Mouse (Mus musculus): ENCODE results near the gene Tcp11l2. TPM values are rescaled to one million over a fixed set of nuclear protein-coding genes. Genes with fewer than 3 reads are reported as not detected.
A peak's percentile ranks its signal among the peaks of the same experiment; 100 is the strongest.

Tcp11l2 gene
- polyA plus RNA-seq, 1 experiment from 2014 or later = 22.1 TPM

DNA sequence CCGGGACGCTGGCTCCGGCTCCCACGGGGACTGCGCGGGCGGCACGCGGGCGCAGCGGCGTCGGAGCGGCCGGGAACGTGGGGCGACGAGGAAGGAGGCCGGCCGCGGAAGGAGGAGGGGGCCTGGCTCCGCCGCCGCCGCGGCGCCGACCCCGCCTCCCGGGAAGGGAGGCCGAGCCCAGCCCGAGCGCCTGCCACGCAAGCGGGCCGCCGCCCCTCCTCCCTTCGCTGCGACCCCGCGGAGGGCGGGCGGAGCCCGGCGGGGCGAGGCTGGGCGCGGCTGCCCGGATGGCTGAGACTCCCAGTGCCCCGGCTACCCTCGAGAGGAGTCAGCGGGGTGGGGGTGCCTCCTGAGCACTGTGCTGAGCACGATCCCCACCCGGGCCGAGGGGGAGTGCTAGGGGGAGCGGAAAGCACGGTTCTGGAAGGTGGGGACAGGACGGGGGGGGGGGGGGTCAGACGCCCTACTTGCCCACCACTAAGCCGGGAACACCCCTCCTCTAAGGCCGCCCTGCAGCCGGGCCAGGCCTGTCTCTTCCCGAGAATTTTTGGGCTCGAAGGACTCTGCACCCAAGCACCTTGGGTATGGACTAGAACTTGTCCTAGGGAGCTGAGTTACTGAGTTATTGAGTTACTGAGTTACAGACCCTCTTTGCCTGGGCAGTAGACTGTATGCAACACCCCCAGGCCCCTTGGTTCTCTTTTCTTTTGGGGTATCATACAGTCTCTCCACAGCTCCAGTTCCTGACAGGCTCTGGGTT, 42.3 kb upstream of the Tcp11l2 start, which contains the start of gene Ckap4:
Ckap4 (minus strand) TSS at position 151 of the 760 bp plus-strand sequence.
- under 1% methylated on average over 40 of the region's 64 CpGs for WGBS

DNA sequence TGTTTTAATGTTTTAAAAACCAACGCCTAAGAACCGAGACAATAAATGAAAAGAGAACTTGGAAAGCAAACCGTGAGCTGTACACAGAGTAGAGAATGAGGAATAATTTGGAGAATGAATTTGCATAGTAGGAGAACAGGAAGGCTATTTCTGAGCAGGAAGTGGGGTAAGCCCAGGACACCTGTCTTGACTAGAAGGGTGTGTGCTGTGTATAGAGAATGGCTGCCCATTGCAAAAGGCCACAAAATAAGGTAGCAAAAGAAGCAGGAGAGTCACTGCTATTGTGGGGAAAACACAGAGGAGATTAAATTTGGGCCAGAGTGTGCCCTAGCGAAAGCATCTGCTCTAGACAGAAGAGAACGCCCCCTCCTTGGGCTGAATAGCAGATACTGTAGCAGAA, 41.0 kb upstream of the Tcp11l2 start:
- no peak for ATAC-seq (ENCODE audit: low FRiP score, low TSS enrichment)

More for the DNA sequence above, 42.3 kb upstream of the Tcp11l2 start, which contains the start of gene Ckap4:
- Histone ChIP-seq H3K9me3 (ENCODE audit: control insufficient read depth, low read length) (no peaks in the 10 kb centered on the region), H3K27ac (replicated peaks; ENCODE audit: low read depth, low read length) (peak within 1 kb of the TSS; percentile 89), H3K9ac (replicated peaks; ENCODE audit: low read length) (peak within 1 kb of the TSS; percentile 96), H3K27me3 (ENCODE audit: control insufficient read depth, insufficient read depth, low read length) (no peaks in the 10 kb centered on the region), H3K4me3 (replicated peaks; ENCODE audit: low read depth, low read length) (peak within 1 kb of the TSS; percentile 86), H3K4me1 (ENCODE audit: control insufficient read depth, insufficient read depth, low read length) (peaks cover 25% of the 10 kb centered on the region), H3K4me2 (ENCODE audit: low read length) (peak within 1 kb of the TSS; percentile 60), H3K36me3 (ENCODE audit: control insufficient read depth, insufficient read depth, low read length) (no peaks in the 10 kb centered on the region)
- ATAC-seq (ENCODE audit: low FRiP score, low TSS enrichment) = peak; percentile 88
- DNase-seq = peak; percentile 90

DNA sequence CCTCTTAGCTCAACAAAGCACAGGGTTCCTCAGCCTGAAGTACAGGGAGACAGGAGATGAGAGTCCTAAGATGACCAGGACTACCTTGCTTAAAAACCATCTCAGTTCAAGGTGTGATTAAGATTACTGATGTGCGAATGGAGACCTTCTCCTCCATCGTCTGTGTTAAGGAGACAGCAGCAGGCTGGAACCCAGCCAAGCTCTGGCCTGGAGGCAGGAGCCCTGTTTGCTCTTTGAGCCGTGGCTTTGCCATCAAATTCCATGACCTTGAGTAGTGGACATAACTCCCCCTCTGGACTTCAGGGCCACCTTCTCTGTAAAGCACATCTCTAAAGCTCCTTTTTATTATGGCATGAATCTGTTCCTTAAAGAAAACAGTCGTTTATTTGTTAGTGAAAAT, 40.6 kb upstream of the Tcp11l2 start:
- peak; percentile 31 for DNase-seq

More for the DNA sequence above, 41.0 kb upstream of the Tcp11l2 start:
- Histone ChIP-seq H3K27ac (replicated peaks; ENCODE audit: low read depth, low read length) (no peak overlapping the region), H3K4me3 (replicated peaks; ENCODE audit: low read depth, low read length) (no peak overlapping the region), H3K36me3 (ENCODE audit: control insufficient read depth, insufficient read depth, low read length) (no peaks in the 10 kb centered on the region), H3K4me1 (ENCODE audit: control insufficient read depth, insufficient read depth, low read length) (peaks cover 23% of the 10 kb centered on the region), H3K9ac (replicated peaks; ENCODE audit: low read length) (no peak overlapping the region), H3K4me2 (ENCODE audit: low read length) (no peak overlapping the region), H3K27me3 (ENCODE audit: control insufficient read depth, insufficient read depth, low read length) (no peaks in the 10 kb centered on the region), H3K9me3 (ENCODE audit: control insufficient read depth, low read length) (no peaks in the 10 kb centered on the region)
- DNase-seq = no peak
- 74% methylated on average over 5 of the region's 5 CpGs for WGBS

DNA sequence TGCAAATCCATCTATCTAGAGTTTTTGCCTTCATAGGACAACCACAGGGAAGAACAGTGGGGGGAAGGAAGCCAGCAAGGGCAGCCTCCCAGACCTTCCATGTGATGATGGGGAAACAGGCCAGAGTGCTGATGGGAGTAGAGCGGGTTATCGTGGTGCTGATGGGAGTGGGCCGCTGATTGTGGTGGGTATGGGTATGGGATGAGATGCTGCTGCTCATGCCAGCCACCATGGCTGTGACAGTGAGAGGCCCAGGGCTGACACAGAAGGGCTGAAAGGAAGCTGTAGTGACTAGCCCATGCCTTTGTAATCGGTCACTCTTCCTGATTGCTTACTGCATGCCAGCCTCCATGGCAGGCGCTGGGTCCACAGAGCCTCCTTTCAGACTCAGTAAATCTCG, 36.8 kb upstream of the Tcp11l2 start:
- no peaks in the 10 kb centered on the region for H3K36me3 ChIP-seq (ENCODE audit: control insufficient read depth, insufficient read depth, low read length)
- H3K4me2 ChIP-seq (ENCODE audit: low read length) = no peak overlapping the region
- H3K27me3 ChIP-seq (ENCODE audit: control insufficient read depth, insufficient read depth, low read length) = no peaks in the 10 kb centered on the region
- WGBS = 92% methylated on average over 6 of the region's 6 CpGs
- no peak for DNase-seq
- H3K9me3 ChIP-seq (ENCODE audit: control insufficient read depth, low read length) = no peaks in the 10 kb centered on the region
- H3K4me1 ChIP-seq (ENCODE audit: control insufficient read depth, insufficient read depth, low read length) = no peaks in the 10 kb centered on the region
- ATAC-seq (ENCODE audit: low FRiP score, low TSS enrichment) = no peak
- H3K27ac ChIP-seq (replicated peaks; ENCODE audit: low read depth, low read length) = no peak overlapping the region
- H3K9ac ChIP-seq (replicated peaks; ENCODE audit: low read length) = no peak overlapping the region
- H3K4me3 ChIP-seq (replicated peaks; ENCODE audit: low read depth, low read length) = no peak overlapping the region

More for the DNA sequence above, 40.6 kb upstream of the Tcp11l2 start:
- no peak overlapping the region for H3K4me3 ChIP-seq (replicated peaks; ENCODE audit: low read depth, low read length)
- H3K4me2 ChIP-seq (ENCODE audit: low read length) = no peak overlapping the region
- no peak overlapping the region for H3K27ac ChIP-seq (replicated peaks; ENCODE audit: low read depth, low read length)
- WGBS = 55% methylated on average over 4 of the region's 4 CpGs
- no peaks in the 10 kb centered on the region for H3K36me3 ChIP-seq (ENCODE audit: control insufficient read depth, insufficient read depth, low read length)
- H3K9me3 ChIP-seq (ENCODE audit: control insufficient read depth, low read length) = no peaks in the 10 kb centered on the region
- ATAC-seq (ENCODE audit: low FRiP score, low TSS enrichment) = no peak
- H3K9ac ChIP-seq (replicated peaks; ENCODE audit: low read length) = no peak overlapping the region
- no peaks in the 10 kb centered on the region for H3K27me3 ChIP-seq (ENCODE audit: control insufficient read depth, insufficient read depth, low read length)
- H3K4me1 ChIP-seq (ENCODE audit: control insufficient read depth, insufficient read depth, low read length) = peaks cover 19% of the 10 kb centered on the region

DNA sequence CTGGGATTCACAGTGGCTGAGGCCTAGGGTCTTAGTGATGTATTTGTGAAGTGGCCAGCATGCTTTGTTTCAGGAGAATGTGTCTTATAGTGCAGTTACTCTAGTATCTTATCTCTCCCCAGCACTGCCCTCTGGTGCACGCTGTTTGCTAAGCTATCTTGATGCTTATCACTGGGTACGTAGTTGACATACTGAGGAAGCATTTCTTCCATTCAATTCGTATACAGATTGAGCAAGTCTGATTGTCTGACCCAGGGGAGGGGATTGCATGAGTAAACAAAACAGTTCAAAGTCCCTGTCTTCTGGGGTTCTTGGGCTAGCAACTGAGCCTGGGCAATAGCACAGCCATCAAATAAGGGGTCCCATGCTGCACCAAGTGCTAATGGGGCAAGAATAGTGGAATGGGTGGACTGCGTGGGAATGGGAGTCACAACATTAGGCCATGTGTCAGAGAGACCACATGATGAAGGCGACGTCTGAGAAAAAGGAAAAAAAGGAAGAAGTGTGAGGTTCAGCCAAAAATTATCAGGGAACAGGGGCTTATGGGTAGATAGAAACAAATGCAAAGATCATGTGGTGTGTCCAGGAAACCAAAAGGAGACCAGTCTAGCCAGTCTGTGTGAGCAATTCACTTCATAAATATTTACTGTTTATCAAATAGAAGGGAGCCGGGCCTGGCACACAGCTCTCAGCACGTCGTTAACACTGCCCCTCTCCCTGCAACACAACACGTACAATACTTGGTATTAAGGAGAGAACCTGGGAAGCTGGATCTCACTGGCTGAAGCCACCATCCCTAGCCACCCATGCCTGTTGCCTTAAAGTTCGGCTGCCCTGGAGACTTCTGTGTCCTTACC, 33.4 kb upstream of the Tcp11l2 start:
- no peaks in the 10 kb centered on the region for H3K27me3 ChIP-seq (ENCODE audit: control insufficient read depth, insufficient read depth, low read length)
- ATAC-seq (ENCODE audit: low FRiP score, low TSS enrichment) = no peak
- DNase-seq = peak; percentile 49
- H3K36me3 ChIP-seq (ENCODE audit: control insufficient read depth, insufficient read depth, low read length) = no peaks in the 10 kb centered on the region
- H3K9me3 ChIP-seq (ENCODE audit: control insufficient read depth, low read length) = no peaks in the 10 kb centered on the region
- H3K9ac ChIP-seq (replicated peaks; ENCODE audit: low read length) = no peak overlapping the region
- no peaks in the 10 kb centered on the region for H3K4me1 ChIP-seq (ENCODE audit: control insufficient read depth, insufficient read depth, low read length)
- H3K4me2 ChIP-seq (ENCODE audit: low read length) = no peak overlapping the region
- WGBS = 76% methylated on average over 11 of the region's 11 CpGs
- H3K4me3 ChIP-seq (replicated peaks; ENCODE audit: low read depth, low read length) = no peak overlapping the region
- H3K27ac ChIP-seq (replicated peaks; ENCODE audit: low read depth, low read length) = no peak overlapping the region

DNA sequence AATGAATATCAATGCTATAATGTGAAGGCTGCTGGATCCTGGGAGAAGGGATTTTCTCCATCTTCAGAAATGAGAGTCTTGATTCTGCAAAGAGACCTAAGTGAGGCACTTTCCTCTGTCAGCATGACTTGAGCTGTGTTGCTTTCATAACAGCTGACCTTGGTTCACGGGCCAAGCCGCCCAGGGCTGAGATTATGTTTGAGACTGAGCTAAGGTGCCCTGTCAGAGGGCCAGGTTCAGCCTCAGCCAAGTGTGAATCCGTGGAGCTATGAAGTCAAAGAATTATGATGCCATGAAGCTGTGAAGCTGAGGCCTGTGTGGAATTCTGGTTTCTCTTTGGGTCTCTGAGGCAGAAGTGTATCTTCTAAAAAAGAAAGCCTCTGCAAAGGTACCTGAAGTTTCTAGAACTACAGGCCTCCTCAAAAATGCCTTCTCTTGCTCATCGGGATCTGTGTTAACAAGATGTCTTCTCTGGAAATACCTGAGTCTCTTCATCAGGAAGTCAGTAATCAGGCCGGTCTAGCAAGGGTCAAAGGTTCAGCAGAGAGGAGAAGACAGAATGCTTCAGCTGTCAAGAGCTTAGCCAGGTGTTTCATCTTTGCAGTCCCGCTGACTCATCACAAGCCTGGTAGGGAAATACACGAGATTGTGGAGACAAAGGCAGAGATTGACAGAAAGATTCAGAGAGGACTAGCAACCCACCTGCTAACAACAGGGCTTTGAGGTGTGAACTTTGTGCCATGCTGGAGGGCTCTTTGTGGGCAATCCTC, 31.4 kb upstream of the Tcp11l2 start:
- 76% methylated on average over 7 of the region's 7 CpGs for WGBS
- Histone ChIP-seq H3K9me3 (ENCODE audit: control insufficient read depth, low read length) (no peaks in the 10 kb centered on the region), H3K36me3 (ENCODE audit: control insufficient read depth, insufficient read depth, low read length) (no peaks in the 10 kb centered on the region), H3K27ac (replicated peaks; ENCODE audit: low read depth, low read length) (no peak overlapping the region), H3K4me2 (ENCODE audit: low read length) (no peak overlapping the region), H3K27me3 (ENCODE audit: control insufficient read depth, insufficient read depth, low read length) (no peaks in the 10 kb centered on the region), H3K4me1 (ENCODE audit: control insufficient read depth, insufficient read depth, low read length) (no peaks in the 10 kb centered on the region), H3K4me3 (replicated peaks; ENCODE audit: low read depth, low read length) (no peak overlapping the region), H3K9ac (replicated peaks; ENCODE audit: low read length) (no peak overlapping the region)
- ATAC-seq (ENCODE audit: low FRiP score, low TSS enrichment) = no peak
- no peak for DNase-seq

DNA sequence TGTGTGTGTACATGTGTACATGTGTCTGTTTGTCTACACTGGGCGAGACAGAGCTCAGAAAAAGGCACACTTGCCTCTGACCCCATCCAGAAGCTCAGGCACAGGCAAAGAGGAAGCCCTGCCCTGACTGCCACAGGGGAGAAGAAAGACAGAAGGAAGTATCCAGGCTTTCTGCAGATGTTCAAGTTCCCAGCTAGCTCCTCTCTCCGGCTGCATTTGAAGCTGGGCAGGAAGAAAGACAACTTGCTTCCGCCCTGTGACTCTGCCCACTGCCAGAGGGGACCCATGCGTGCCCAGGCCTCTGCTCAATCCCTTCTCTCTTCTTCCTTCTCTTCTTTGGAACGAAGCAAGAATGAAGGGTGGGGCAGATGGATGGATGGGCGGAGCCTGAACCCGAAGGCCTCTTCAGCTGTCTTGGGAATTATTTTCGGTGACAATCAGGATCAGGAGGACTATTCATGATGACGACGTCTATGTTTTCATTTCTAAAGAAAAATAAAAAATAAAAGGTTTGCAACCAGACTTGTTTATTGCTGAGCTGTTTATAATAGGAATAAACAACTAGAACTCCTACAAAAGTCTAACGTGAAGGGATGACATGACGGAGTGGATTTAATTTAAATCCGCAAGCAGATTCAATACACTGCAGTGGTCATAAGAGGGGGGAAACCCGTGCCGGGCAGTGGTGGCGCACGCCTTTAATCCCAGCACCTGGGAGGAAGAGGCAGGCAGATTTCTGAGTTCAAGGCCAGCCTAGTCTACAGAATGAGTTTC, 27.1 kb upstream of the Tcp11l2 start:
- no peaks in the 10 kb centered on the region for H3K27me3 ChIP-seq (ENCODE audit: control insufficient read depth, insufficient read depth, low read length)
- H3K4me1 ChIP-seq (ENCODE audit: control insufficient read depth, insufficient read depth, low read length) = no peaks in the 10 kb centered on the region
- no peak overlapping the region for H3K4me3 ChIP-seq (replicated peaks; ENCODE audit: low read depth, low read length)
- 69% methylated on average over 17 of the region's 17 CpGs for WGBS
- no peak overlapping the region for H3K27ac ChIP-seq (replicated peaks; ENCODE audit: low read depth, low read length)
- H3K36me3 ChIP-seq (ENCODE audit: control insufficient read depth, insufficient read depth, low read length) = no peaks in the 10 kb centered on the region
- no peaks in the 10 kb centered on the region for H3K9me3 ChIP-seq (ENCODE audit: control insufficient read depth, low read length)
- no peak for ATAC-seq (ENCODE audit: low FRiP score, low TSS enrichment)
- no peak overlapping the region for H3K9ac ChIP-seq (replicated peaks; ENCODE audit: low read length)
- no peak for DNase-seq
- H3K4me2 ChIP-seq (ENCODE audit: low read length) = no peak overlapping the region

DNA sequence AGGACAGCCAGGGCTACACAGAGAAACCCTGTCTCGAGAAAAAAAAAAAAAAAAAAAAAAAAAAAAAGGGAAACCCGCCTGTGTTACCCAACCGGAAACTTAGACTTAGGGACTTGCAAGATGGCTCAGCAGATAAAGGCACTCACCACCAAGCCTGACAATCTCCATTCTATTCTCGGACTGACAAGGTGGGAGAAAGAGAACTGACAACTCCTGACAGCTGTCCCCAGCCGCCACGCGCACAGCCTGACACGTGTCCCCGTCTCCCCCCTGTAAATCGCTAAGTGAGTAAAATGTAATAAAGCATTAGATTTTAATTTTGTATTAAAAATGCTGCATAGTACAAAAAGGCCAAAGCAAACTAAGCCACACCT, 26.5 kb upstream of the Tcp11l2 start:
- H3K9me3 ChIP-seq (ENCODE audit: control insufficient read depth, low read length) = no peaks in the 10 kb centered on the region
- H3K4me3 ChIP-seq (replicated peaks; ENCODE audit: low read depth, low read length) = no peak overlapping the region
- no peak overlapping the region for H3K4me2 ChIP-seq (ENCODE audit: low read length)
- H3K4me1 ChIP-seq (ENCODE audit: control insufficient read depth, insufficient read depth, low read length) = no peaks in the 10 kb centered on the region
- 92% methylated on average over 10 of the region's 10 CpGs for WGBS
- no peak overlapping the region for H3K9ac ChIP-seq (replicated peaks; ENCODE audit: low read length)
- no peak for DNase-seq
- no peak for ATAC-seq (ENCODE audit: low FRiP score, low TSS enrichment)
- H3K36me3 ChIP-seq (ENCODE audit: control insufficient read depth, insufficient read depth, low read length) = no peaks in the 10 kb centered on the region
- H3K27ac ChIP-seq (replicated peaks; ENCODE audit: low read depth, low read length) = no peak overlapping the region
- no peaks in the 10 kb centered on the region for H3K27me3 ChIP-seq (ENCODE audit: control insufficient read depth, insufficient read depth, low read length)

All from midbrain, embryonic 14.5 days (tissue).